Mouse (Mus musculus) liver, postnatal 0 days (tissue): ENCODE measurements around the gene Sync. TPM values are rescaled to one million over a fixed set of nuclear protein-coding genes. Genes with fewer than 3 reads are reported as not detected.

Experiments used
- ATAC-seq: fragments of 200-750 bp; cut with Nextera tagmentation; 2 replicates; pipeline ENCODE4 v1.8.0; 2017; ENCODE audit warnings: mild to moderate bottlenecking, moderate library complexity
- DNase-seq: peaks from one replicate; pipeline ENCODE4 v3.0.0-alpha.2; 2016
- H3K27ac ChIP-seq: fragments of 300-500 bp; sonication (generic); 2 replicates; pipeline ENCODE4 v1.5.1; 2014; ENCODE audit warnings: antibody characterized with exemption, moderate library complexity, mild to moderate bottlenecking, low read depth
- H3K27me3 ChIP-seq: fragments of 300-500 bp; sonication (generic); 2 replicates; pipeline ENCODE4 v1.6.1; 2014; ENCODE audit warnings: low read length, control low read depth, mixed read lengths; ENCODE audit not compliant: insufficient read depth
- H3K36me3 ChIP-seq: fragments of 300-500 bp; sonication (generic); replicated peaks from 2 replicates; pipeline ENCODE4 v1.6.1; 2014; ENCODE audit warnings: mild to moderate bottlenecking, control low read depth, low read length, moderate library complexity, mixed read lengths; ENCODE audit not compliant: insufficient read depth
- H3K4me1 ChIP-seq: fragments of 300-500 bp; sonication (generic); 2 replicates; pipeline ENCODE4 v1.6.1; 2014; ENCODE audit warnings: antibody characterized with exemption, mild to moderate bottlenecking, control low read depth; ENCODE audit not compliant: insufficient read depth
- H3K4me2 ChIP-seq: fragments of 300-500 bp; sonication (generic); 2 replicates; pipeline ENCODE4 v1.6.1; 2014; ENCODE audit warnings: low read depth, mild to moderate bottlenecking, low read length, moderate library complexity, mixed read lengths
- H3K4me3 ChIP-seq: fragments of 300-500 bp; sonication (generic); 2 replicates; pipeline ENCODE4 v1.5.1; 2014; ENCODE audit warnings: low read depth, low read length
- H3K9ac ChIP-seq: fragments of 300-500 bp; sonication (generic); replicated peaks from 2 replicates; pipeline ENCODE4 v1.6.1; 2014; ENCODE audit warnings: mild to moderate bottlenecking, moderate library complexity
- H3K9me3 ChIP-seq: fragments of 300-500 bp; sonication (generic); 2 replicates; pipeline ENCODE4 v1.6.1; 2016; ENCODE audit warnings: mild to moderate bottlenecking, control low read depth, low read length, mixed read lengths
- CTCF ChIP-seq: sonication (generic); IDR thresholded peaks from 2 replicates; pipeline ENCODE4 v1.5.1; 2016; ENCODE audit warnings: antibody characterized with exemption, low read depth
- EP300 ChIP-seq: IDR thresholded peaks from 2 replicates; pipeline ENCODE4 v1.6.1; 2016; ENCODE audit warnings: antibody characterized with exemption, low read depth, mild to moderate bottlenecking
- WGBS: fragments of 180-500 bp; shearing (Covaris S2); extraction: QIAGEN DNeasy Blood & Tissue Kit; methylation state at CpG from one replicate; pipeline ENCODE4 v1.1.7; 2014; ENCODE audit not compliant: insufficient replicate concordance; 5-methylcytosine and 5-hydroxymethylcytosine counted together
- polyA plus RNA-seq: library from polyadenylated mRNA; unstranded; fragments of >200 nt; fragmentation: Nextera tagmentation; extraction: Ambion mirVana; gene quantifications from 2 replicates; pipeline ENCODE4 v1.2.1, GENCODE M21; 2015

Gene Sync
- polyA plus RNA-seq, 1 experiment from 2014 or later: not detected

- Histone ChIP-seq H3K9ac (no peak overlapping the region), H3K9me3 (no peaks in the 10 kb centered on the region), H3K27ac (no peak overlapping the region), H3K4me2 (no peak overlapping the region), H3K27me3 (peaks cover 45% of the 10 kb centered on the region), H3K36me3 (no peaks in the 10 kb centered on the region), H3K4me1 (peaks cover 23% of the 10 kb centered on the region), H3K4me3 (no peak overlapping the region)
- no peak for TF ChIP-seq CTCF
- no peak for TF ChIP-seq EP300
- no peak for ATAC-seq
- WGBS: 62% methylated on average over 7 of the region's 7 CpGs
- DNase-seq: no peak
These were observed 38.1 kb upstream of the Sync start for GRCm38 (mm10) chr4:129249288-129249687.

DNA sequence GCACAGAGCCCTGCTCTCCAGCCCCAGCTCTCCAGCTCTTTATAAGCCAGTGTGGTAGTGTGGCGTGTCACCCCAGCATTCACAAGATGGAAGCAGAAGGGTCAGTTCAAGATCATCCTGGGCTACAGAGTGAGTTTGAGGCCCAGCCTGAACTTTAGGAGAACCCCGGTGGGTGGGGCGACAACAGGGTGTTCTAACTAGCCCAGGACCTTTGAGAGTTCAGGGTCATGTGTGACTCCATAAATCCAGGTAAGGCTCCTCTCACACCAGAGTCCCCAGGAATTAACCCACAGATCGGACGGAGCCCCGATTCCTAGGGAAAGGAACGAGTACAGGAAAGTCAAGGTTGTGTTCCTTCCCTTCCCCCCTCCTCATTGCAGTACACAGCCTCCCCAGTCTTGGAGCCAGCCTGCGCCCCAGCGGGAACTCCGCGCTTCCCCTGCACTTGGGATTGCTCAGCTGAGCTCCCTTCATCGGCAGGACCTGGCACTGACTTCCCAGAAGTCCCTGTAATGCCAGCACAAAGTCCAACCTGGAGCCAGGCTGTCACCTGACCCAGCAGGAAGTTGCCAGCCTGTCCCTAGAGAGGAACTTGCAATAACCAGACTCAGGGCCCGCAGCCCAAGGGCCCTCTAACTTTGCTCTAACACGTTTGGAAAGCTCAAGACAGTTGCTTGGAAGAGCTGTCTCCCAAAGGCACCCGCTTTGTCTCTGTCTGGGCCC, 36.5 kb upstream of the Sync start:
- Histone ChIP-seq H3K9me3 (no peaks in the 10 kb centered on the region), H3K4me1 (peaks cover 13% of the 10 kb centered on the region), H3K36me3 (no peaks in the 10 kb centered on the region), H3K4me2 (peak overlapping the region; percentile 50), H3K4me3 (no peak overlapping the region; the same call in 1 of the 2 replicates), H3K27me3 (peaks cover 40% of the 10 kb centered on the region), H3K9ac (no peak overlapping the region; the same call in 1 of the 2 replicates), H3K27ac (peak overlapping the region; percentile 89)
- ATAC-seq: peak; percentile 90
- DNase-seq: peak; percentile 69
- WGBS: 46% methylated on average over 15 of the region's 15 CpGs
- TF ChIP-seq EP300: 0 out of 2 replicates have a peak, but pooled peaks have one; percentile 26
- TF ChIP-seq CTCF: no peak

- Histone ChIP-seq H3K4me1 (peaks cover 20% of the 10 kb centered on the region), H3K27me3 (peaks cover 34% of the 10 kb centered on the region), H3K4me3 (no peak overlapping the region; the same call in 1 of the 2 replicates), H3K9me3 (no peaks in the 10 kb centered on the region), H3K4me2 (peak overlapping the region; percentile 50), H3K9ac (no peak overlapping the region), H3K27ac (peak overlapping the region; percentile 89), H3K36me3 (no peaks in the 10 kb centered on the region)
- TF ChIP-seq EP300: no peak
- TF ChIP-seq CTCF: no peak
- ATAC-seq (peak; percentile 26), DNase-seq (no peak)
- WGBS: 9% methylated on average over 15 of the region's 15 CpGs
These were observed 35.8 kb upstream of the Sync start for GRCm38 (mm10) chr4:129251482-129252125.

- Histone ChIP-seq H3K9me3 (no peaks in the 10 kb centered on the region), H3K9ac (no peak overlapping the region), H3K4me2 (no peak overlapping the region), H3K4me1 (peaks cover 22% of the 10 kb centered on the region), H3K27ac (no peak overlapping the region), H3K4me3 (no peak overlapping the region), H3K27me3 (peaks cover 26% of the 10 kb centered on the region), H3K36me3 (no peaks in the 10 kb centered on the region)
- TF ChIP-seq EP300 (no peak), CTCF (no peak)
- 77% methylated on average over 2 of the region's 2 CpGs for WGBS
- ATAC-seq: no peak
- no peak for DNase-seq
These were observed 34.9 kb upstream of the Sync start for GRCm38 (mm10) chr4:129252492-129252891.

DNA sequence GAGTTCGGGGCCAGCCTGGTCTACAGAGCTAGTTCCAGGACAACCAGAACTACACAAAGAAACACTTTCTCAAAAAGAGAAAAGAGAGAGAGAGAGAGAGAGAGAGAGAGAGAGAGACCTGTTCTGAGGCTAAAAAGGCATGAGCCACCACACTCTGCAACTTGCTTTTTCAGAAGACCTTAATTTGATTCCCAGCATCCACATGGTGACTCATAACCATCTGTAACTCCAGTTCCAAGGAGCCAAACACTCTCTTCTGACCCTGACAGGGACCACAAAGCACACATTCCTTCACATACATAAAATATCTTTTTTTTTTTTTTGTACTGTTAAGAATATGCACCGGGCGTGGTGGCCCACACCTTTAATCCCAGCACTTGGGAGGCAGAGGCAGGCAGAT, 32.8 kb upstream of the Sync start:
- Histone ChIP-seq H3K27ac (no peak overlapping the region), H3K9me3 (no peaks in the 10 kb centered on the region), H3K4me2 (no peak overlapping the region), H3K36me3 (no peaks in the 10 kb centered on the region), H3K27me3 (peaks cover 9% of the 10 kb centered on the region; the same call in 1 of the 2 replicates), H3K4me1 (peaks cover 22% of the 10 kb centered on the region), H3K4me3 (no peak overlapping the region), H3K9ac (no peak overlapping the region)
- WGBS: 81% methylated on average over 3 of the region's 3 CpGs
- ATAC-seq: no peak
- no peak for TF ChIP-seq EP300
- TF ChIP-seq CTCF: no peak
- DNase-seq: no peak
